Mouse (Mus musculus) cortical plate, adult 2 months (tissue): Measurements from ENCODE around the gene Cdc25b.

ENCODE experiments used
- CTCF ChIP-seq: fragments of 200-500 bp; IDR thresholded peaks from 2 replicates; pipeline ENCODE4 v1.5.1; 2011; ENCODE audit warnings: mild to moderate bottlenecking, control low read depth, low read length; ENCODE audit not compliant: insufficient read depth; ENCODE audit errors: extremely low read depth
- POLR2A ChIP-seq: fragments of 200-500 bp; IDR thresholded peaks from 2 replicates; pipeline ENCODE4 v1.6.1; 2011; ENCODE audit warnings: mild to moderate bottlenecking, low read length, control low read depth; ENCODE audit not compliant: insufficient read depth; ENCODE audit errors: extremely low read depth

- no peak for TF ChIP-seq CTCF
- TF ChIP-seq POLR2A = no peak
Measured at GRCm38 (mm10) chr2:131147043-131147365, 39.7 kb upstream of the Cdc25b start.
